Mouse (Mus musculus) liver, embryonic 15.5 days (tissue): ENCODE data around the gene Adipoq. TPM values are rescaled to one million over a fixed set of nuclear protein-coding genes. Genes with fewer than 3 reads are reported as not detected.
"Not testable (repeated sequence)": the region's sequence is repeated elsewhere in the genome, so short reads cannot be mapped to it uniquely, and the experiment has no call there.

ENCODE experiments used
- ATAC-seq: fragments of 200-750 bp; cut with Nextera tagmentation; 2 replicates; pipeline ENCODE4 v1.8.0; 2017; ENCODE audit warnings: moderate number of reproducible peaks, mild to moderate bottlenecking, moderate library complexity; ENCODE audit not compliant: insufficient read depth
- H3K27ac ChIP-seq: fragments of 300-500 bp; sonication (generic); replicated peaks from 2 replicates; pipeline ENCODE4 v1.5.1; 2015; ENCODE audit warnings: mild to moderate bottlenecking, inconsistent platforms
- H3K27me3 ChIP-seq: fragments of 300-500 bp; sonication (generic); 2 replicates; pipeline ENCODE4 v1.6.1; 2015; ENCODE audit warnings: mild to moderate bottlenecking, inconsistent platforms
- H3K36me3 ChIP-seq: fragments of 300-500 bp; sonication (generic); replicated peaks from 2 replicates; pipeline ENCODE4 v1.6.1; 2015; ENCODE audit warnings: moderate library complexity, mild to moderate bottlenecking, inconsistent platforms
- H3K4me1 ChIP-seq: fragments of 300-500 bp; sonication (generic); replicated peaks from 2 replicates; pipeline ENCODE4 v1.6.1; 2015; ENCODE audit warnings: inconsistent platforms
- H3K4me2 ChIP-seq: fragments of 300-500 bp; sonication (generic); 2 replicates; pipeline ENCODE4 v1.6.1; 2015; ENCODE audit warnings: moderate library complexity, mild to moderate bottlenecking, inconsistent platforms
- H3K4me3 ChIP-seq: fragments of 300-500 bp; sonication (generic); replicated peaks from 2 replicates; pipeline ENCODE4 v1.5.1; 2015; ENCODE audit warnings: mild to moderate bottlenecking, inconsistent platforms
- H3K9ac ChIP-seq: fragments of 300-500 bp; sonication (generic); 2 replicates; pipeline ENCODE4 v1.6.1; 2015; ENCODE audit warnings: moderate library complexity, mild to moderate bottlenecking, inconsistent platforms
- H3K9me3 ChIP-seq: fragments of 300-500 bp; sonication (generic); replicated peaks from 2 replicates; pipeline ENCODE4 v1.6.1; 2016; ENCODE audit warnings: inconsistent platforms
- WGBS: fragments of 180-500 bp; shearing (Covaris S2); methylation state at CpG from one replicate; pipeline ENCODE4 v1.1.7; 2015; ENCODE audit warnings: mixed read lengths; ENCODE audit not compliant: insufficient replicate concordance; 5-methylcytosine and 5-hydroxymethylcytosine counted together
- polyA plus RNA-seq: library from polyadenylated mRNA; unstranded; fragments of >200 nt; fragmentation: Nextera tagmentation; extraction: Ambion mirVana; gene quantifications from 2 replicates; pipeline ENCODE4 v1.2.1, GENCODE M21; 2015

The Adipoq gene
- not detected in 2 replicates for polyA plus RNA-seq

DNA sequence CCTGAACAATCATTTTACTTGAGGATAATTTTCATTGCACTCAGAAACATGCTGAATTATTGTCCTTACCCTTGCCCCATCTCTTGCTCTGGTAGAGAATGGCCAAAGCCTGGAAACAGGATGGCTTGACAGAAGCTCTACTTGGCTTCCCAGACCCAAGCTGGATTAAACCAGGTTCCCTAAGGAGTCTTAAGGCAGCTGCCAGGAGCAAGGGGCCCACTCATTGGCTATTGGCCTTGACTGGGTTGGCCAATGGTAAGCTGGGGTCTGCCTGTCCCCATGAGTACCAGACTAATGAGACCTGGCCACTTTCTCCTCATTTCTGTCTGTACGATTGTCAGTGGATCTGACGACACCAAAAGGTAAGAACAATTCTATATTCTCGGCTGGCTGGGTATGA lies at the start of gene Adipoq:
Gene Adipoq, plus strand, starts transcription at position 257 of the 400 bp plus-strand sequence.
- WGBS, result 61% methylated on average over 3 of the region's 3 CpGs
- Histone ChIP-seq H3K4me3 (no peak within 1 kb of the TSS), H3K9ac (no peak within 1 kb of the TSS), H3K9me3 (no peaks in the 10 kb centered on the region), H3K36me3 (no peaks in the 10 kb centered on the region), H3K27ac (no peak within 1 kb of the TSS), H3K27me3 (no peaks in the 10 kb centered on the region), H3K4me2 (no peak within 1 kb of the TSS), H3K4me1 (peaks cover 3% of the 10 kb centered on the region; the same call in 1 of the 2 replicates)
- no peak for ATAC-seq

- H3K4me3 ChIP-seq, H3K36me3 ChIP-seq, H3K27ac ChIP-seq, ATAC-seq, H3K9ac ChIP-seq, H3K4me2 ChIP-seq, H3K9me3 ChIP-seq: not testable (repeated sequence)
- WGBS, result 53% methylated on average over 1 of the region's 1 CpGs
- H3K27me3 ChIP-seq, result peaks cover 13% of the 10 kb centered on the region; the same call in 1 of the 2 replicates
- H3K4me1 ChIP-seq, result peaks cover 12% of the 10 kb centered on the region
These were observed 49.5 kb upstream of the Adipoq start for GRCm38 (mm10) chr16:23096886-23097285.

GRCm38 (mm10) chr16:23097290-23098104 lies 48.8 kb upstream of the Adipoq start:
- not testable (repeated sequence) for H3K4me3 ChIP-seq, H3K9me3 ChIP-seq, H3K4me2 ChIP-seq, ATAC-seq, H3K27ac ChIP-seq, H3K9ac ChIP-seq, H3K36me3 ChIP-seq
- H3K27me3 ChIP-seq, result peaks cover 13% of the 10 kb centered on the region; the same call in 1 of the 2 replicates
- 60% methylated on average over 8 of the region's 8 CpGs for WGBS
- peaks cover 15% of the 10 kb centered on the region for H3K4me1 ChIP-seq

- not testable (repeated sequence) for H3K9me3 ChIP-seq, H3K4me2 ChIP-seq, H3K9ac ChIP-seq, H3K27ac ChIP-seq, H3K4me3 ChIP-seq, ATAC-seq, H3K36me3 ChIP-seq
- 78% methylated on average over 1 of the region's 1 CpGs for WGBS
- peaks cover 21% of the 10 kb centered on the region for H3K4me1 ChIP-seq
- H3K27me3 ChIP-seq, result peaks cover 13% of the 10 kb centered on the region; the same call in 1 of the 2 replicates
These were observed 48.3 kb upstream of the Adipoq start for GRCm38 (mm10) chr16:23098105-23098452.

- Histone ChIP-seq H3K9ac (no peak overlapping the region), H3K36me3 (no peaks in the 10 kb centered on the region), H3K4me3 (0 out of 2 replicates have a peak overlapping the region, but pooled peaks have one; percentile 15), H3K4me1 (peaks cover 32% of the 10 kb centered on the region), H3K27me3 (peaks cover 13% of the 10 kb centered on the region; the same call in 1 of the 2 replicates), H3K9me3 (no peaks in the 10 kb centered on the region), H3K27ac (no peak overlapping the region), H3K4me2 (peak overlapping the region; percentile 36)
- no peak for ATAC-seq
- 33% methylated on average over 12 of the region's 12 CpGs for WGBS
These were observed 46.7 kb upstream of the Adipoq start for GRCm38 (mm10) chr16:23099632-23100031.

GRCm38 (mm10) chr16:23100099-23100575 lies 46.2 kb upstream of the Adipoq start:
- no peak overlapping the region for H3K27ac ChIP-seq
- peak overlapping the region; percentile 15 for H3K4me3 ChIP-seq
- 7% methylated on average over 9 of the region's 9 CpGs for WGBS
- no peak overlapping the region for H3K9ac ChIP-seq
- H3K27me3 ChIP-seq, result peaks cover 13% of the 10 kb centered on the region; the same call in 1 of the 2 replicates
- no peaks in the 10 kb centered on the region for H3K9me3 ChIP-seq
- H3K4me1 ChIP-seq, result peaks cover 32% of the 10 kb centered on the region
- ATAC-seq, result no peak
- H3K36me3 ChIP-seq, result no peaks in the 10 kb centered on the region
- H3K4me2 ChIP-seq, result peak overlapping the region; percentile 36

DNA sequence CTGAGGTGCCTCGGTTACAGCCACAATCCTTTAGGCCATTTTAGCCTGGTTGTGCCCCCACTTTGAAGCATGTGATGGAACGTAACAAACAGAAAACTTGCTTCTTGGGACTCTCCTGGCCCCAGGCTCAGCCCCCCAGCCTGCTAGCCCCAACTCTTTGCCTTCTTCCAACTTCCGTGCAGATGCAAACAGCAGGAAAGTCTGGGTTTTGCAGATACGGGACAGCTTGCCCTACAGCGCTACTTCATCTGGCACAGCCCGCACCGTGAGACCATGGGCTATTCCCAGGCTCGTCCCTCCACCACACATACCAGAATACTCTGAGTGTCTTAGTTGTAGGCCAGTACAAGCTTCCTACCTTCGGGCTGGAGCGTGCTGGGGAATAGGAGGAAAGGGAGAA lies 45.7 kb upstream of the Adipoq start:
- Histone ChIP-seq H3K9me3 (no peaks in the 10 kb centered on the region), H3K4me1 (peaks cover 32% of the 10 kb centered on the region), H3K4me2 (peak overlapping the region; percentile 36), H3K36me3 (no peaks in the 10 kb centered on the region), H3K9ac (no peak overlapping the region), H3K27ac (no peak overlapping the region), H3K27me3 (peaks cover 13% of the 10 kb centered on the region; the same call in 1 of the 2 replicates), H3K4me3 (peak overlapping the region; percentile 15)
- ATAC-seq, result no peak
- WGBS, result 8% methylated on average over 10 of the region's 10 CpGs

DNA sequence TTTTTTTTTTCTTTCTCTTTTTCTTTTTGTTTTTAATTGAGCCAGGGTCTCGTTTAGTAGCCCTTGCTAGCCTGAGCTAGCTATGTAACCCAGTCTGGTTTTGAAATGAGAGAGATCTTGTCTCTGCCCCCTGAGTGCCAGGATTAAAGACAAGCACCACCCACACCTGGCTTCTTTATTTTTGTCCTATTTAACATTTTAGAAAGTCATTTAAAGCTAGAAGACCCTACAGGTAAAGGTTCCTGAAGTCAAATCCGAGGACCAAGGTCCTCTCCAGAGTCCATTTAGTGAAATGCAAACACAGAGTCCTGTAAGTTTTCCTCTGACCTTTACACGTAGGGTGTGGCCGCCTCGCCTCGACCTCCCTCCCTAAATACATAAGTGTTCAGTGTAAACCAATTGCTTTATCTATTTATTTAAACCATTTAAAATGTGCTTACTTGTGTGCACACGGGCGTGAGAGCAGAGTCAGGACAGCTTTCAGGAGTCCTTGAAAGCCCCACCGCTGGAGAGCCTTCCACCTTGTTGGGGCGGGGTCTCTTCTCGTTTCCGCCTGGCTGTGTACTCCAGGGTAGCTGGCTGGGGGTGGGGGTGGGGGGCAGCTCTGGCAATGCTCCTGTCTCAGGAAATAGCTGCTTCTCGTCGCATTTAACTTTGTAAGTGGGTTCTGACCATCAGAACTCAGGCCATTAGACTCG lies 43.8 kb upstream of the Adipoq start:
- WGBS, result 4% methylated on average over 15 of the region's 15 CpGs

DNA sequence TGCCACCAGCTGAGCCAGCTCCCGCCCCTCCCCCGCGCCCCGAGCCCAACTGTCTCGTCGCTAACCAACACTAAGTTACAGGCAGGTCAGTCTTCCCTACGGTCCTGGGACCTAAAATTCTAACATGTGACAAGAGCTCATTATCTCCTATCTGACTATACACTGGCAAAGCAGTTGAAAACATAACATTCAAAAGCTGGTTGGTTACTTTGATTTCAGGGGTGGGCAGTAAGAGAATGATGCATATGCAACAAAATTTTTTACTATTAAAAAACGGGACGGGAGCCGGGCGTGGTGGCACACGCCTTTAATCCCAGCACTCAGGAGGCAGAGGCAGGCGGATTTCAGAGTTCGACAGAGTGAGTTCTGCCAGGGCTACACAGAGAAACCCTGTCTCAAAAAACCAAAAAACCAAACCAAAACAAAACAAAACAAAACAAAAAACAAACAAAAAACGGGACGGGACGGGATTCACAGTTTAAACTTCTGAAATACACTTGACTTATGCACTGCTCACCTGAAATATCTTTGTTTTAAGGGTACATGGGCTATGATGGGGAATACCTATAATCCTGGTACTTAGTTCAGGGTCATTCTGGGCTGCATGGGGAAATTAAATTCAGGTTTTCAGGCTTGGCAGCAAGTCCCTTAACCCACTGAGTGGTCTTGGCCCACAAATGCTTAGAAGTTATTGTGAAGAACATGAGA lies 43.1 kb upstream of the Adipoq start:
- H3K4me3 ChIP-seq, result peak overlapping the region; percentile 52
- no peak for ATAC-seq
- H3K4me1 ChIP-seq, result peaks cover 43% of the 10 kb centered on the region
- WGBS, result 21% methylated on average over 17 of the region's 17 CpGs
- no peaks in the 10 kb centered on the region for H3K36me3 ChIP-seq
- peak overlapping the region; percentile 74 for H3K4me2 ChIP-seq
- peak overlapping the region; percentile 42; the same call in 1 of the 2 replicates for H3K9ac ChIP-seq
- H3K9me3 ChIP-seq, result no peaks in the 10 kb centered on the region
- H3K27me3 ChIP-seq, result peaks cover 13% of the 10 kb centered on the region; the same call in 1 of the 2 replicates
- H3K27ac ChIP-seq, result peak overlapping the region; percentile 51; the same call in 1 of the 2 replicates

More for the DNA sequence above, 43.8 kb upstream of the Adipoq start:
- Histone ChIP-seq H3K4me1 (peaks cover 43% of the 10 kb centered on the region), H3K27ac (peak overlapping the region; percentile 51; the same call in 1 of the 2 replicates), H3K27me3 (peaks cover 13% of the 10 kb centered on the region; the same call in 1 of the 2 replicates), H3K9ac (peak overlapping the region; percentile 42; the same call in 1 of the 2 replicates), H3K4me3 (peak overlapping the region; percentile 52), H3K36me3 (no peaks in the 10 kb centered on the region), H3K4me2 (peak overlapping the region; percentile 74), H3K9me3 (no peaks in the 10 kb centered on the region)
- no peak for ATAC-seq

DNA sequence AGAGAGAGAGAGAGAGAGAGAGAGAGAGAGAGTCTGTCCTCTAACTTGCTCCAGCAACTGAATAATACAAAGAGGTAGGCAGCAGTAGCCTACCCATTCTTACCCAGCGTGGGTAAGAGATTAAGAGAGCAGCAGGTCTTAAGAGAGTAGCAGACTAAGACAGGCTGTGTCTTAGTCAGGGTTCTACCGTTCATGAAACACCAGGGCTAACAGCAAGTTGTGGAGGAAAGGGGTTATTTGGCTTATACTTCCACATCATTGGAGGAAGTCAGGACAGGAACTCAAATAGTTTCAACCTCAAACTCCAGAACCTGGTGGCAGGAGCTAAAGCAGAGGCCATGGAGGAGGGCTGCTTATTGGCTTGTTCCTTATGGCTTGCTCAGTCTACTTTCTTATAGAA lies 42.5 kb upstream of the Adipoq start:
- no peak for ATAC-seq
- peaks cover 45% of the 10 kb centered on the region for H3K4me1 ChIP-seq
- H3K4me3 ChIP-seq, result no peak overlapping the region
- H3K9ac ChIP-seq, result no peak overlapping the region
- H3K27me3 ChIP-seq, result peaks cover 13% of the 10 kb centered on the region; the same call in 1 of the 2 replicates
- 30% methylated on average over 2 of the region's 2 CpGs for WGBS
- H3K36me3 ChIP-seq, result peaks cover 6% of the 10 kb centered on the region
- H3K27ac ChIP-seq, result no peak overlapping the region
- H3K4me2 ChIP-seq, result no peak overlapping the region
- no peaks in the 10 kb centered on the region for H3K9me3 ChIP-seq
